Mouse (Mus musculus): ENCODE results near the gene Arhgef10l.

GRCm38 (mm10) chr4:140569394-140569793 lies 96.4 kb downstream of the Arhgef10l start:
- TF ChIP-seq CTCF (IDR thresholded peaks at IDR 0.05; ENCODE audit: low read depth) (no peak), EP300 (IDR thresholded peaks at IDR 0.05; ENCODE audit: low read depth) (no peak)

All from liver, postnatal 0 days (tissue).